Mouse (Mus musculus) liver, adult 2 months (tissue): ENCODE measurements at regions not wholly inside any gene's neighbourhood (a gene's known extent, or its start where the extent isn't known, plus 50 kb on each side); places are given as distances from the start of the nearest gene placed in this dataset.

ENCODE experiments used
- CTCF ChIP-seq: fragments of 200-500 bp; IDR thresholded peaks from 2 replicates; pipeline ENCODE4 v1.5.1; 2011; ENCODE audit warnings: low read depth, low read length, control low read depth
- POLR2A ChIP-seq: fragments of 200-500 bp; IDR thresholded peaks from 2 replicates; pipeline ENCODE4 v1.6.1; 2011; ENCODE audit warnings: low read length, control low read depth; ENCODE audit not compliant: insufficient read depth; ENCODE audit errors: extremely low read depth

DNA sequence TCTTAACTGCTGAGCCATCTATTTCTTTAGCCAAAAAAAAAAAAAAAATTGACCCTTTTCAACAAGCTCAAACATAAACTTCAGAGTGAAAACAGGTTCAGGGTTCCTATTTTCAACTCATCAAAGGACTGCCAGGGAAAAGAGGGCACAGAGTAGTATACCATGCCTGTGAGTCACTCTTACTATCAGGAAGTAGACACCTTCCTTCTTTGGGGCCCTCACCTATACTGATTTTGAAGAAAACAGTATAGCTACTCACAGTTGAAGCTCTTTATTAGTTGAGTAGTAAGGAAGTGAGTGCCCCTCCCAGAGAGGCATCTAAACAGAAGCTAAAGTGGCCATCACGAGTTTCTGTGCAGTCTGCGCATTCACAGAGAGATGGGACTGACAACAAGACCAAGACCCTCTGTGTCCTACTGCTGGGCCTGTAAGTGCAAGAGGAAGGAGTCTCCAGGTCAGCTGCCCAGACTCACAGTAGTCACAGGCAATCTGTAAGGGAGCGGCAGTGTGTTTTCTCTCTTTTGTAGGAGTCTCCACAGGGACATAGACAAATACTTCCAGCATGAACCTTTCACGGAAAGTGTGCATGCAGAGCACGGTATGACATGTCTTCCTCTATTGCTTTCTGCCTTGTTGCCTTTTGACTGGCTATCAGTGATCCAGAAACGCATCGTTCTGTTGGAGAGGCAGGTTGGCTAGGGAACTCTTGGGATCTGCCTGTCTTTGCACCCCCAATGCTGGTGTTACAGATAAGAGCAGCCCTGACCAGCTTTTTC, 303.8 kb upstream of the Zmiz1 start:
- TF ChIP-seq CTCF (no peak), POLR2A (no peak)
